Mouse (Mus musculus): ENCODE measurements at regions not wholly inside any gene's neighbourhood (a gene's known extent, or its start where the extent isn't known, plus 50 kb on each side); places are given as distances from the start of the nearest gene placed in this dataset.
"Not testable (repeated sequence)": the region's sequence is repeated elsewhere in the genome, so short reads cannot be mapped to it uniquely, and the experiment has no call there.

DNA sequence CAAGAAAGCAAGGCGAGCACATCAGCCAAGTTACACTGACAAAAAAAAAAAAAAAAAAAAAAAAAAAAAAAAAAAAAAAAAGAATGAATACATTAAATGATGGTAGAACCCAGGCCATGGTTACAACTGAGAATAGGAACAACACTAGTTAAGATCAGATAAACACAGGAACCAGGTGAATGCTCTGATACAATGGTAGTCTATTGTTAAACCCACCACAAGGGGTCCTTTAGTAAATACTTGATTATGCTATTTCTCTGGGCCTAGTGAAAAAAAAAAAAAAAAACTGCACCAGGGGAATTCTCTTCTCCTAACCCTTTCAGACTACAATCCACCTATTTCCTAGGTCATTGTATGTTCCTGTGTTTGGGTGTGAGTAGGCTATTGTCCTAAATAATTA, 2289.7 kb downstream of the Cntnap5b start:
- TF ChIP-seq CTCF (IDR thresholded peaks at IDR 0.05; ENCODE audit: borderline replicate concordance, extremely low read depth, insufficient read depth, insufficient read length) (no peak), POLR2A (IDR thresholded peaks at IDR 0.05; ENCODE audit: borderline replicate concordance, extremely low read depth, insufficient read depth, insufficient read length, poor library complexity, severe bottlenecking) (no peak)
- DNase-seq (ENCODE audit: low read depth) = no peak

DNA sequence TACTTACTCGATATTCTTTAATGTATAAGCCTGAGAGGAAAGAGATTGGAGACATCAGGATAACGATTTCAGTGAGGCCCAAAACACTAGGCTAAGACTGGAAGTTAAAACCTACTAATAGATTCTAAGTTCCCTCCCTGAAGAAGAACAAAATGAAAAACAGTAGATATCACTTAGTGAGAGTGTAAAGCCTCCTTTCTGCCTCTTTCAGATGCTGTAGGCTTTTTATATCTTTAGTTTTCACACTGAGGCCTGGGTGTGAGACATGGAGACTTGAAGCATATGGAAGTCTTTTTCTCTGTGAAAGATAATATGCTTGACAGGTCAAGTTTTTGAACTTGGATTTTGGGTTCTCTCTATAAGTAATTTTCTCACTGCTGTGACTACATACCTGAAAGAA, 2333.1 kb downstream of the Cntnap5b start:
- no peak for DNase-seq (ENCODE audit: low read depth)
- TF ChIP-seq CTCF (IDR thresholded peaks at IDR 0.05; ENCODE audit: borderline replicate concordance, extremely low read depth, insufficient read depth, insufficient read length) (no peak), POLR2A (IDR thresholded peaks at IDR 0.05; ENCODE audit: borderline replicate concordance, extremely low read depth, insufficient read depth, insufficient read length, poor library complexity, severe bottlenecking) (no peak)

DNA sequence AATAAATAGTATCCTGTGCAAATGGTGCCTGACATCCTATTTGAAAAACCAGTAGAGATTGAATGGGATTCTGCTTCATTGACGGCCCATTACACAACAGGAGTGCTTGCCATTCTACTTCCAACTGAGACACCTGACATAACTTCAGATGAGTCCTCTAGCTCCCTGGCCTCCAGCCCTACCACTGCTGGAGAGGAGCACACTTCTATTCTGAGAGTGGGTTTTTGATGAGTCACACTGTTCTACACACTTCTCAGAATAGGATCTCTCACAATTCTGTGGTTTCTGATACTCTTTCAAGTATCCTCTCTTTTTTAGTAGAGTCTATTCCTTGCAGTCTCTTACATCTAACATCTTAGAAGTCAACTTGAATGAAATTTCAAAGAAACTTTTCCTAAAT, 2366.5 kb downstream of the Cntnap5b start:
- TF ChIP-seq CTCF (IDR thresholded peaks at IDR 0.05; ENCODE audit: borderline replicate concordance, extremely low read depth, insufficient read depth, insufficient read length) = no peak
- TF ChIP-seq POLR2A (IDR thresholded peaks at IDR 0.05; ENCODE audit: borderline replicate concordance, extremely low read depth, insufficient read depth, insufficient read length, poor library complexity, severe bottlenecking) = no peak
- DNase-seq (ENCODE audit: low read depth) = no peak

DNA sequence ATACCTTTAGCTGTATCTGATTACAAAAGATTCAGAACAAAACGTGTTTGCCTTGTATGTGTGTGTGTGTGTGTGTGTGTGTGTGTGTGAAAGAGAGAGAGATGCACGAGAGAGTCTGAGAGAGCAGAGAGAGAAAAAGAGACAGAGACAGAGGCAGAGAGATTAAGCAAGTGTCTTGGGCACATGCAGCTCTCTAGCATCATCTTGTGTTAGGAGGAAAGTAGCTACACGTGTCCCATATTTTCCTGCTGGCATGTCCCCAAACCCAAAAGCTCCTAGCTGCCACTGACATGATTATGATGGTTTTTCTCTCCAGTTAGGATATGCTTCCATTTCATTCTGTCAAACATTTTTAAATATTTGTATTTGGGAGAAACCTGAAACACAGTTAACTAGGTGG, 2373.8 kb downstream of the Cntnap5b start:
- DNase-seq (ENCODE audit: low read depth) = peak; percentile 41
- TF ChIP-seq POLR2A (IDR thresholded peaks at IDR 0.05; ENCODE audit: borderline replicate concordance, extremely low read depth, insufficient read depth, insufficient read length, poor library complexity, severe bottlenecking) = no peak
- peak; percentile 16; the same call in 1 of the 2 replicates for TF ChIP-seq CTCF (IDR thresholded peaks at IDR 0.05; ENCODE audit: borderline replicate concordance, extremely low read depth, insufficient read depth, insufficient read length)

DNA sequence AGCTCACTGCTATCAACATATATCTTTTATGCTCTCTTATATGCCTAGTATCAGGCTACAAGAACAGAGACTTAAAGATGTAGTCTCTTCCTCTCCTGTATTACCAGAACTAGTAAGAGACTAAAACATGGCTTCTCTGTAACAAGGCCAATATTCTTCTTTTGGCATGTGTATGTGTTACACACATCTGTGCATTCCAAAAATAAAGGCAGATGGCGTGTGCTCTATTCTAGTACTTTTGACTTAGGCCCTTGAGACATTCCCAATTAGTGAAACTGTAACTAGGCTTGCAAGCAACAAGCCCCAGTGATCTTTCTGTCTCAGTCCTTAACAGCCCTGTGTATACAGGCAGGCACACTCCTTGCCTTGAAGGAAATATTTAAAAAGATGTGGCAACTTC, 2394.1 kb downstream of the Cntnap5b start:
- peak; percentile 37 for DNase-seq (ENCODE audit: low read depth)
- TF ChIP-seq POLR2A (IDR thresholded peaks at IDR 0.05; ENCODE audit: borderline replicate concordance, extremely low read depth, insufficient read depth, insufficient read length, poor library complexity, severe bottlenecking) = no peak
- no peak for TF ChIP-seq CTCF (IDR thresholded peaks at IDR 0.05; ENCODE audit: borderline replicate concordance, extremely low read depth, insufficient read depth, insufficient read length)

DNA sequence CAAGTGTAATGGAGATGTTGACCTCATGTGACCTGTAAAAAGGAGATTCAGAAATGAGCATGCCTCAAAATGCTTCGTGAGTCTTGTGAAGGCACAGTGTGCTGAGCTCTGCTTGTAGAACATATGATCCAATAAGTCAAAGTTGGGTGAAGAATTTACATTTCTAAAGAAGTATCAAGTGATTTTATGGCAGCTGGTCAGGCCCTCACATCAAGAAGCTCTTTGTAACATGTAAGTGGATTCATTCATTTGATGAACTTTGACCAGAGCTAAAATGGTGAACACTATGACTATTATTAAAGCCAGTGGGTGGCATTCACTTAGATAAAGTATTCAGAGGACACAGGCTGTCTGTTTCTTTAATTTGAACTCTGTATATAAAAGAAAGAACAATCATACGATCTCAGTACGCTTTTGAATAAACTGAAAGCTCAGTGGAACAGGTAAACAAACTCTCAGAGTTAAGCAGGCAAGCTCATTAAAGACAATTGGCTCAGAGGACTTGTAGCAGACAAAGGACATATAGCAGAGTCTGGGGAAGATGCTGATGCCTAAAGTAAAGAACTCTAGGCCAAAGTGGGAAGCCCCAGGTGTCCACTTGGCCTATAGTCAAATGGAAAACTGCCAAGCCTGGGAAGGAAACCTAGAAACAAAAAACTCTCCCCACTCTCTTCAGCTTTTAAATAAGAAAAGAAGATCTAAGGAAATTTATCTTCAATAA, 2398.2 kb downstream of the Cntnap5b start:
- peak; percentile 48 for DNase-seq (ENCODE audit: low read depth)
- TF ChIP-seq CTCF (IDR thresholded peaks at IDR 0.05; ENCODE audit: borderline replicate concordance, extremely low read depth, insufficient read depth, insufficient read length) (no peak), POLR2A (IDR thresholded peaks at IDR 0.05; ENCODE audit: borderline replicate concordance, extremely low read depth, insufficient read depth, insufficient read length, poor library complexity, severe bottlenecking) (no peak)

DNA sequence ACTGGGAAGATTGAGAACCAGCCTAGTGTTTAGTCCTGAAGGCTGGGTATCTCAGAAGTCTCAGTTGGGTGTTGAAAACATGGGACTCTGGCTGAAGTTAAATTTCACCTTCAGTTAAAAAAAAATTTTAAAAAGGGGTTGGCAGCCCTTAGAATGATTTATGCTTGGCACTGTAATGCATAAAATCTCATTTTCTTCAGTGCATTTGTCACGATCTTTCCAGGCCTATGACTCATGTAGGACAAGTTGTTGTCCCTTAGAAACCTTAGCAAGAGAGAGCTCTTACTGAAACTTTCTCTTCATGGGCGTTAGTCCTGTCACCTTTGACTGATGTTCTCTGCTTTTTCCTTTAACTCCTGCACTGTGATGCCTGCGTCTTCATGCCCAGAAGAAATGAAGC, 2413.4 kb downstream of the Cntnap5b start:
- DNase-seq (ENCODE audit: low read depth) = no peak

DNA sequence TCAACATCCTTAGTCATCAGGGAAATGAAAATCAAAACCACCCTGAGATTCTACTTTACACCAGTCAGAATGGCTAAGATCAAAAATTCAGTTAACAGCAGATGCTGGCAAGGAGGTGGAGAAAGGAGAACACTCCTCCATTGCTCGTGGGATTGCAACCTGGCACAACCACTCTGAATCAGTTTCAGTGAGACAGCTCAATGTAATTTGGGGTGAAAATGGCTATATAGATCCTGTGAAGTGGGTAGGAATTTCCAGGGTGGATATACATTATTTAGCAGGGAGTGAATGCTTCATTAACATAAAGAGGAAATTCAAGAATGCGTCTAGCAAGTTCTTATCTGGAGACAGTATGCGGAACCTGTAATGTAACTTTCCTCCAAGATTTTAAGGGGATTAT, 2462.9 kb downstream of the Cntnap5b start:
- no peak for DNase-seq (ENCODE audit: low read depth)
- TF ChIP-seq POLR2A (IDR thresholded peaks at IDR 0.05; ENCODE audit: borderline replicate concordance, extremely low read depth, insufficient read depth, insufficient read length, poor library complexity, severe bottlenecking) (no peak), CTCF (IDR thresholded peaks at IDR 0.05; ENCODE audit: borderline replicate concordance, extremely low read depth, insufficient read depth, insufficient read length) (no peak)

More for the DNA sequence above, 2413.4 kb downstream of the Cntnap5b start:
- TF ChIP-seq CTCF (IDR thresholded peaks at IDR 0.05; ENCODE audit: borderline replicate concordance, extremely low read depth, insufficient read depth, insufficient read length) (no peak), POLR2A (IDR thresholded peaks at IDR 0.05; ENCODE audit: borderline replicate concordance, extremely low read depth, insufficient read depth, insufficient read length, poor library complexity, severe bottlenecking) (no peak)

DNA sequence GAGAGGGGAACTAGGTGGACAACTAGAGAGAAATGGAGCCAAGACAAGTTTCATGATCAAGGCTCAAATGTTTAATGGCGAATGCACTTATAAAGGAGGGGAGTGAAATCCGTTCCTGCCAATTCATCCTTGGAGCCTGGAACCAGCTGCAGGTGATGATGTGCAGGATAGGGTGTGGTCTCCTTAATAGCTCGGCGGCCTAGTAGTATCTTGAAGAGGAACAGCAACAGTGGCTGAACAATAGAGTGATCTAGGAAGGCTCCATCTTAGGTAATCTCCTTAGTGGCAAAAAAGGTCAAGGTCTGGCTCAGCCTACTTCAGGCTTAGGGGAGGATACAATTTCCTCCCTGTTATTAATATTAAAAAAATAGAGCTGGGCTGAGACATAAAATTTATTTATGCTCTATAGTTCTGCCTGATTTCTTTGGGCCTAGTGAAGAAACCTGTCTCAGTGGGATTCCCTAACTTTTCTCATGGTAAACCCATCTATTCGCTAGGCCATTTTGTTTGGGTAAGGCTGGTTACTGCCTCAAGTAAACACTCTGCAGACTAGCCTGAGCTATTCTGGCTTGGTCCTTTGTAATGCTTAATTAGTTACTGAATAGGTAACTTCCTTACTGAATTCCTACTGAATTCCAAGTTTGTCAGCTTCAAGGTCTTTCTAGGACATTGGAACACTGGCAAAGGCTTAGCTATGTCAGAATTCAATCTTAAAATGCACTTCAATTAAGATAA, 2490.7 kb downstream of the Cntnap5b start:
- DNase-seq (ENCODE audit: low read depth) = not testable (repeated sequence)

DNA sequence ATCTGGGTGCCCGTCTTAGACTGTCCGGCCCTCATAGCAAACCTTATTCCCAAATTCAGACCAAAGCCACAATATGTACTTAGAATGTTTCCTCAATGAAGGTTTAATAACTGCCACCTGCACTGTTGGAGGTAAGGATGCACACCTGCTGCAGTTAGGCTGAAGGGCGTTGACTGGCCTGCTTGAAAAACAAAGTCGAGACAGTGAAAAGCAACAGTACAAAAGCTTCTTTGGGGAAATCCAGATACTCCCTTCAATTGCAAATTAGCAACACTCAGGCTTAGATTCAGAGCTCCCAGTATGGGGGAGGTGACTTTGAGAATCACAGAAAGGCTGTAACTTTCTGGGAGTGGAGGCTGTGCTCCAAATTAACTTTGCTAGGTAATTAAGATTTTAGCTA, 2491.9 kb downstream of the Cntnap5b start:
- DNase-seq (ENCODE audit: low read depth) = not testable (repeated sequence)

DNA sequence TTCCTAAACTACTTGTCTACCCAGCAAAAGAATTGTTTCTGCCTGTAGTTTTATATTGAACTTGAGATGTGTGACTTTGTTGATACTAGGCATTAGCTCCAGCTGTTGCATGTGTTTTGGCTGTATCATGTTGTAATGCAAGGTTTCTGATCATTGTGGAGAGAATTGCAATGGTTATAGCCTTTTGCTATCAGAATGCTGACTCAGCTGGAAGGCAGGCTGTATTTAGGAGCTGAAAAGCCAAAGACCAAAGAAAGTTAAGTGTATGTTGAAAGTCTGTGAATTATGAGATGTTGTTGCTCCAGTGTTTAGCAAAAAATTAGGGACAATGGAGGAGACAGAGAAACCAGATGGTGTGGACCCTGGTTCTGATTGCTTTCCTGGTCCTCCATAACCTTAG, 2493.9 kb upstream of the Cdh20 start:
- DNase-seq (ENCODE audit: low read depth) = no peak

DNA sequence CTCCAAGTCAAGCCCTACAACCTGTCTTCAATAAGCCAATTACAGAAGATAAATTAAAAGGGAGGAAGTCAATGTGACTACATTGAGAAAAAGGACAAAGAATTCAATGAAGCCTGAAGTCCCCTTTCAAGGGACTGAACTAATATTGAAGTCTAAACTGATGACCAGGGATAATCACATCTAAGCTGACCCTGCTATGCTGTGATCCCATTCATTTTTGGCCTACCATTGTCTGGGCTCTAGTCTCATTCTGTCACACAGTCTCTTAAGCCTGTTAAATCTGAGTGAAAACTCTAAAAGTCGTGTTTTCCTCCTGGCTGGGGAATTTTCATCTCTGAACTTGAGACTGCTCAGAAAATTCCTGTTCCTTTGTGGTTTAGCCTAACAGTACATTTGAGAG, 2480.0 kb upstream of the Cdh20 start:
- DNase-seq (ENCODE audit: low read depth) = peak; percentile 33
- no peak for TF ChIP-seq POLR2A (IDR thresholded peaks at IDR 0.05; ENCODE audit: borderline replicate concordance, extremely low read depth, insufficient read depth, insufficient read length, poor library complexity, severe bottlenecking)
- no peak for TF ChIP-seq CTCF (IDR thresholded peaks at IDR 0.05; ENCODE audit: borderline replicate concordance, extremely low read depth, insufficient read depth, insufficient read length)

More for the DNA sequence above, 2493.9 kb upstream of the Cdh20 start:
- TF ChIP-seq POLR2A (IDR thresholded peaks at IDR 0.05; ENCODE audit: borderline replicate concordance, extremely low read depth, insufficient read depth, insufficient read length, poor library complexity, severe bottlenecking) (no peak), CTCF (IDR thresholded peaks at IDR 0.05; ENCODE audit: borderline replicate concordance, extremely low read depth, insufficient read depth, insufficient read length) (no peak)

Data from brain, embryonic 14.5 days (tissue).